Mouse (Mus musculus): ENCODE data around the gene Nipsnap1.

Nipsnap1 gene

DNA sequence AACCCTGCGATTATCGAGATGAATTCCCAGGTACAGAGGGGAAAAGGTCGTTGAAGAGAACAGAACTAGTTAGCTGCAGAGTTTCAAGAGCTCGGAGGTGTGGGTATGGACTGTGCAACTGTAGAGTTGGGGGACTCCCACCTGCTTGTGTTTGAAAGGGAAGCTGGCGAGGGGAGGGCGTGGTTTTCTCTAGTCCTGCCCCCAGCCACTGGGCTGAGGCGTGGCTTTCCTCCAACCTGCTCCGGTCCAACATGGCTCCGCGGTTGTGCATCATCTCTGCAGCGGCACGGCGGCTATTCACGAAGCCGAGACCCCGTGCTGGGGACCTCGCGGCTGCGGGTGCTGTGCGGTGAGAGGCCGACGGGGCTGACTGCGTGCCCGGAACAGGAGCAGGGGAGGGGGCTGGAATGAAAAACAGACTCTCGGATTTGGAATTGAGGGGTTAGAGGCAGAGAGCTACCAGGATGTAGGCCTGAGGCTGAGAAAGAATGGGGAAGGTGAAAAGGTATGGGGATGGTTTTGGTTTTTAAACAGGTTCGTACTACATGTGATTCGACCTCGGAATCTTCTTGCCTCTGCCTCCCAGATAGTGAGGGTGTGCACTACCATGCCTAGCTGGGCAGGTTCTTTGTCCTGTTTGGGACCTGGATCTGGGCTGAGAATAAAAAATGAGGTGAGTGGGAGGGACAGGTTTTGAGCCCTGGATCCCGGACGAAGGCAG lies at the start of gene Nipsnap1:
TSS of gene Nipsnap1 (plus strand) at position 197 of the 721 bp plus-strand sequence.
- DNase-seq (ENCODE audit: low spot score): peak; percentile 63

DNA sequence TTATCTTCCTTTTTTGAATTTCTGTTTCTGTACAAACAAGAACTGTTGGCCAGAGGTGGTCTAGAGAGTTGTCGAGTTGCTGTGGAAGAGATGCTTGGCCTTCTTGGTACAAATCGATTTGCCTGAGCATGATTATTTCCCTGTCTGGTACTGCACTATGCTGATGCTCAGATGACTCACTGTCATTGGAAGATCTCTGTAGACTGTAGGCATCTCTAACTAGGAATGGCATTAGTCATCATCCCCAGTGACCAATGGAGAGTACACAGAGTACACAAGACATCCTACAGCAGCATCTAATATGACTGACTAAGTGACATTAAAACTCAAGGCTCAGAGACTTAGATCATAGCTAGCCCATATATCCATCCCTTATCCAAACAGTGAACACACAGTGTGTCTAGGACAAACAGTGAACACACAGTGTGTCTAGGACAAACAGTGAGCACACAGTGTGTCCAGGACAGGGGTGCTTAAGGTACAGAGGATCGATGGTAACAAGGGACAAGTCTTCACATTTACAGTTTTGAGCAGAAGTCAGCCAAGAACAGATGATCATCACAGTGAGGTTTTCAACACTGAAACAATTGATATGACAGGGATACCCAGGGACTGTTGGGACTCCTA lies 47.5 kb upstream of the Nipsnap1 start:
- DNase-seq (ENCODE audit: low spot score): no peak

DNA sequence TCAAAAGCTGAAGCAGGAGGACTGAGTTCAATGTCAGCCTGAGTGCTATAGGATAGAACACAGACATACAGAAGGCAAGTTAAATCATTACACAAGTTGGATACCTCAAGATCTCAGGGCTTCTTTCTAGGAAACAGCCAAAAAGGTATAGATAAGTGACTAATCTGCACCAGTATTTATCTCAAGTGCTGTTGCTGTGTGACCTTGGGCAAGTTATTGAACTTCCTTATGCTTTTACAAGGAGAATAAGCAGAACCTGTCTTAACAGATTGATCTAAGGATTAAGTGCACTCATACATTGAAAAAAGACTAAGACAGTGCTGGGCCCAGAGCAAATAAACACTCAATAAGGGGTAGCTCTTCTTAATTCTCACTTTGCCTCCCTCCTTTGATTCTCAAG lies 46.4 kb upstream of the Nipsnap1 start:
- DNase-seq (ENCODE audit: low spot score): no peak

DNA sequence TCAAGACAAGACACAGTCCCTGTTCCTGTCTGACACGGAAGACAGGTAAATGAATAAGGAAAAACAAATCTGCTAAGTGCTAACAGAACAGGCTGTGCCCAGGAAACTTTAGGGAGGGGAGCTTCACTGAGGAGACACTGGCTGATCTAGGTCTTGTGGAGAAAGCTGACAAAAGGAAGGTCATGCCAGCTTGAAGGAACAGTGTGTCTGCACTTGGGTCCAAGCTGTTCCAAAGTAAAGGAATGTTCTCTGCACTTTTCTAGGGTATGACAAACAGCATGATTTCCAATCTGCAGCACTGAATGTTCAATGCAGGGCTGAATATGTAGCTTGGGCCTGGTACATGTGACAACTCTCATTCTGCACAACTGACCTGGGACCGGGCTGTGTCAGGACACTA lies 45.8 kb upstream of the Nipsnap1 start:
- no peak for DNase-seq (ENCODE audit: low spot score)

DNA sequence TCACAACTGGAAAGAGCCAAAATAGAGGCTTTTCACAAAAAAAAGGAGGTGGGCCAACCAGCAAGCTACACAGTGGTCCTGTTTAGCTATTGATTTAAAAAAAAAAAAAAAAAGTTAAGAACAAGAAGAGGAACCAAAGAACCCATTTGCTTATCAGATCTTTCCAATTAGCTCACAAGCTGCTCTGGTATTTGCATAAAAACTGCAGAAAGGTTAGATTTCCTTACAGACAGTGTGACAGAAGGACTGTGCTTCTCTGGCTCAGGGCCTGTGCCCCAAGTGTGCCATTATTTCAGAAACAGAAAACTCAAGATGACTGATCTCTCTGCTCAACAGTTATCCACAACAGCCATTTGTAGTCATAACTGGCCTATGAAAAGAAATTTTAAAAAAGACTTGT lies 42.7 kb upstream of the Nipsnap1 start:
- no peak for DNase-seq (ENCODE audit: low spot score)

DNA sequence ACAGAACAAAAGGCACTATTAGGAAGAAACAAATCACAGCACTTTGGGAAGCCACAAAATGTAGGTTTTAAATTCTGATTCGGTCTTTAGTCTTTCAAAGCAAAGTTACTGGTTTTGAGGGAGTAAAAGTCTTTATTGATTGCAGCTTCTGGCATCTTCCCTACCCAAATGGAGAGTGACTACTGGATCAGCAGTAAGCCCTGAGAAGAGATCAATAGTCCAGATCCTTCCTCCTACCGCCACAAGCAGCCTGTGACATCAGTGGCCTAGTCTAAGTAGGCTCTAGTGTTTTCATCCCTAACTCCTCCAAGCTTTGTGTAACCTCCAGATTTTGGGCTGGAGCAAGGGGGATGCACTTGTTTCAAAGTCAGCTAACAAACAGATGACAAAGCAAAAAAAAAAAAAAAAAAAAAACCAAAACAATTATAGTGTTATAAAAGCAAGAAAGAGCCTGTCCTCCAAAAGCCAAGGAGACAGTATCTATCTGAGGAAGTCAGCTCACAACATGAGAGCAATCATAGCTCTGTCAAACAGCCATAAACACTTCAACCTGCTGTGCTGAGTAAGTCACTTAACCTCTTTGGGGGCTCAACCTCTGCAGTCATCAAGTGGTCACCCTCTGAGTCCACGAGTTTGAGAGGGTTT lies 40.3 kb upstream of the Nipsnap1 start:
- no peak for DNase-seq (ENCODE audit: low spot score)

DNA sequence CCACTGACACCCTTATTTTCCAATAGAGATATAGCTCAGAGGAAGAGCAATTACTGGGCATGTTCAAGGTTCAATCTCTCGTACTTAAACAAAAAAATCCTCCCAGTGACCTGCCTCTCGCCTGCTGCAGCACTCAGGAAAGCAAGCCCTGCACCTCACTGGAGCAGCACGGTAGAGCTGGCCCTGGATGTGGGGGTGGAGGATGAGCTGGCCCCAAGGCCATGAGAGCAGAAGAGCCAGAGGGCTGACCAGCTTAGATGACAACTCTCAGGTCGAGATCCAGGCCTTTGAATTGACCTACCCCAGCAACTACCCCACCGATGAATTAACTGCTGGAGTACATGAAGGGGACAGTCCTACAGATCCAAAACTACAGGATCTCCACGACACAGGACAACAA lies 38.3 kb upstream of the Nipsnap1 start:
- no peak for DNase-seq (ENCODE audit: low spot score)

DNA sequence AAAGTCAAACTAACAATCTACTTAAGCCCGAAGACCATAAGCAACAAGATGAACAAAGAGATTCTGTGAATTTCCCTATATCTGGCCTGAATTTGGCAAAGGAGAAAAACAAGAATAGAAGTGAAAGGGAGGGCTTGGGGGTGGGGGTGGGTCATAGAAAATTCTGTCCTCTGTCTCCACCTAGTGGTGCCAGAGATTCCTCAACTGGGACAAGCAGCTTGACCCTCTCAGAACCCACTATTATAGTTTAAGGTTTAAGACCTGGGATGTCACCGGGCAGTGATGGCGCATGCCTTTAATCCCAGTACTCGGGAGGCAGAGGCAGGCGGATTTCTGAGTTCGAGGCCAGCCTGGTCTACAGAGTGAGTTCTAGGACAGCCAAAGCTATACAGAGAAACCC lies 37.0 kb upstream of the Nipsnap1 start:
- DNase-seq (ENCODE audit: low spot score): no peak

DNA sequence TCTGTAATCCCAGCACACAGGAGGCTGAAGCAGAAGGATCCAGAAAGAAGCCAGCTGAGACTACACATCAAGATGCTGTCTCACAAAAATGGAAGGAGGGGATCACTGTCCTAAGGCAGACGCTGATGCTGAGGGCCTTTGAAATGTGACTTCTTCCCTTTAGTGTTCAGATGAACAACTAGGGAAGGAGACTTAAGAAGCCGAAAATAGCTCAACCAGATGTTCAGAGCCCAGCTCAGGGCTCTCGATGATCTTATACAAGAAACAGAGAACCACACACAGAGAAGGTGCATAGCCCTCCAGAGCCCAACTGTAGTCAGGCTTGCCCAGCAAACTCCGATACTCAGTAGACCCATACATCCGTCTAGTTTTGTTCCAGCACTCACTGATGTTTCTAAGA lies 36.4 kb upstream of the Nipsnap1 start:
- no peak for DNase-seq (ENCODE audit: low spot score)

DNA sequence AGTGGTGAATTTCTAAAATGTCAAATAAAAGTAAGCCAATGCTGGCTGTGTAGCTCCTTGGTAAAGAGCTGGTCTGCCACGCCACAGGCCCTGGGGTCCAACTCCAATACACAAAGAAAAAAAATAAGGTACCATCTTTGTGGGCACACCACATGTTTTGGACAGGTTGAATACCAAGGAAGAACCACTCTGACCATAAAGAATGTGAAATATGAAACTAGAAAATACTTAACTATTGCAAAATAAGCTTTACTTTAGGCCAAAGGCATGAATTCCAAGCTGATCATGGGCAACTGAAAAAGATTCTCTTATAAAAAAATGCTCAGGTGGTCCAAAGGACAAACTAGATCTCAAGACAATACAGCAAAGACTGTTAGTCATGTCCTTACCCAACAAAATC lies 35.5 kb upstream of the Nipsnap1 start:
- no peak for DNase-seq (ENCODE audit: low spot score)

DNA sequence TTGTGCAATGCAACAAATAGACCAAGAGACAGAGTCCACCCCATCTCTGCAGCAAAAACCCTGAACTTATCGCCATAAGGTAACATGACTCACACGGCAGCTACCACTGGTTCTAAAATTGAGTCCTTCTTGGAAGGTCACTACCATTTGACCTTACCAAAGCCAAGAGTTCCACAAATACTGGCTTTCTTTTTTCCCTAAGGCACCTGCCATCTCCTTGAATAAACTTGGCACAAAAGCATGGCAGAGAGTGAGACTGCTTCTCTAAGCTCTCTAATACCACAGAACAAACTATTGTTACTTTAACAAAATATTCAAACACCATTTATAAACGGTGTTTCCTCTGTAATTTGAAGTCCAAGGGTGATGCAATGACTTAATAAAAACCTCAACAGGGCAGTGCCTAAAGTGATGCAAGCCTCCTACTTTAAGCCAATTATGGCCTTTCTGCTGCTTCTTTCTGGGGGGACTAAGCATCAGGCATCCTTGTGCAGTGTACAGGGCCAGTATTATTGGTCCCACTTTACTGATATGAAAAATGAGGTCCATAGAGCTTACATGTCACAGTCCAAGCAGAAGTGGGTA lies 32.7 kb upstream of the Nipsnap1 start:
- no peak for DNase-seq (ENCODE audit: low spot score)

DNA sequence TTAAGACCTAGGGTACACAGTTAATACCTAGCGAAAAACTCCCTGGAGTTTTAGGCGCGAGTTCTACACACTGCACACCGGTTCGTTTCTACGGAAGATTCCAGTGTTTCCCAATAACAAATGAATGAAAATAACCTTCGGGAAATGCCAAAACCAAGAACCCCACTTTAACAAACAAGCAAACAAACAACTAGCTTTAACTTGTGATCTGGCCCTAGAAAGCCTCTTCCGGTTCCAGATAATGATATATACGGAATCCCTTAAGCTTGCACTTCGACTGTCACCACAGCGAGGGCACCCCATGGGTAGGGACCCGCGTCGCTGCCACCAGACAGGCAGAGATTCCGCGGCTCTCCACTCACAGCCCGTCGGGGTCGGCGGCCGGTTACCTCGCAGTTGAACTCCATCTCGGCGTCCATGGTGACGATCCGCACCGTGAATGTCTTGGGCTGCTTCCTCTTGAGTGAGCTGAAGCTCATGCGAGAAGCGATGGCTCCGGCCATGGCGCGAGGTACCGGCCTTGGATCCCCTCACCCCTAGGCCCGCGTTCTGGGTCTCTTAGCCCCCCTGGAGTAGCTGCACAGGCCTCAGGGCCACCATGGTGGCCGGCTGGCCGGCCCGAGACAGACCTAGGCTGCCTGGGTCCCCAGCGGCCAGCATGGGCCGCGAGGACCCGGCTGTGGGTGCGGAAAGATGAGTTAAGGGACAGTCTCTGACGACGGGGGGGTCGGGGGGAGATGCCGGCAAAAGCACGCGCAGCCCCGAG lies 25.1 kb upstream of the Nipsnap1 start:
- DNase-seq (ENCODE audit: low spot score): no peak

DNA sequence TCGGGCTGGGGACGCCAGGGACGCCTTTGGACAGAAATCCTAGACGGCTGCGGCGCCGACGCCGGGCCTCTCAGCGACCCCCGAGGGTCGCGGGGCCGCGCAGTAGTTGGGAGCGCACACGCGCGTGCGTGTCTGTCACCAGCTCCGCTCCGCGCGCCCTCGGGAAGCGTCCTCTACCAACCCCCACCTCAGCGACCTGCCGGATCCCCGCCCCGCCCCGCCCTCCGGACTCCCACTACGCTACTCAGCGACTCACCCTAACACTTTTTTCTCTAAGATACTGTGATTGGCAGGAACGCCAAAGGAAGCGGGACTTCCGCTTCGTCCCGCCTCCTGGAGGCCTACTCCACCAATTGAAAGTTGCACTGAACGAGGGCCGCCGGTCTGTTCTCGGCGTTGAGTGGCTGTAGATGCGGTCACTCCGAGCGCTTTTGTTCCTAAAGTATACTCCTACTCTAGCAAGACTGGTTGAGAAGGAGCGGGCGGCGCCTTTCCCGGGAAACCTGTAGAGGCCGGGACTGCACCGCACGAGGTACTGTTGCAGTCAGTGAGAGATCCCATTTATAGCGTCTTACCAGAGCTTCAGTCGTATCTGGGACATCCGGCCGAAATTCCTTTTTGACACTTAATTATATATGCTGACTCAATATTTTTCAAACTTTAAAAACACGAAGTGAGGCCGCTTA lies 24.4 kb upstream of the Nipsnap1 start, which contains the start of gene Nf2:
TSS of gene Nf2 (minus strand) at position 279 of the 686 bp plus-strand sequence.
- peak; percentile 98 for DNase-seq (ENCODE audit: low spot score)

DNA sequence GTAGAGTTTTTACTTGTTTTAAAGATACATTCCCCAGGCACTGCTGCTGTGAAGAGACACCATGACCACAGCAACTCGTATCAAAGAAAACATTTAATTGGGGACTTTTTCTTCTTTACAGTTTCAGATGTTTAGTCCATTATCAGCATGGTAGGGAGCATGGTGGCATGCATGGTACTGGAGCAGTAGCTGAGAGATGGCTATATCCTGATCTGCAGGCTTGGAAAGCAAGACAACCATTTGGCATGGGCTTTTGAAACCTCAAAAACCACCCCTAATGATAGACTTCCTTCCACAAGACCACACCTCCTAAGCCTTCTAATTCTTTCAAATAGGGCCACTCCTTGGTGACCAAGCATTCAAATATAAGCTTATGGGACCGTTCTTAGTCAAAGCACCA lies 23.3 kb upstream of the Nipsnap1 start:
- no peak for DNase-seq (ENCODE audit: low spot score)

DNA sequence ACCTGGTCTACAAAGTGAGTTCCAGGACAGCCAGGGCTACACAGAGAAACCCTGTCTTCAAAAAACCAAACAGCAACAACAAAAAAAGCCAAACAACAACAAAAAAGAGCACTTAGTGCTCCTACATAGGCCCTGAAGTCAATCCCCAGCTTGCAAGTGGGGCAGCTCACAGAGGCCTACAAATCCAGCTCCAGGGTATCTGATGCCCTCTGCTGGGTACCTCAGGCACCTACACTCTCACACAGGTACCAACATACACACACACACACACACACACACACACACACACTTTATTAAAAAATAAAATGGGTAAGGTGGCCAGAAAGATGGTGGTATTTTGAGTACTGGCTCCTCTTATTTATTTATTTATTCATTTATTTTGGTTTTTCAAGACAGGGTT lies 20.7 kb upstream of the Nipsnap1 start:
- DNase-seq (ENCODE audit: low spot score): no peak

DNA sequence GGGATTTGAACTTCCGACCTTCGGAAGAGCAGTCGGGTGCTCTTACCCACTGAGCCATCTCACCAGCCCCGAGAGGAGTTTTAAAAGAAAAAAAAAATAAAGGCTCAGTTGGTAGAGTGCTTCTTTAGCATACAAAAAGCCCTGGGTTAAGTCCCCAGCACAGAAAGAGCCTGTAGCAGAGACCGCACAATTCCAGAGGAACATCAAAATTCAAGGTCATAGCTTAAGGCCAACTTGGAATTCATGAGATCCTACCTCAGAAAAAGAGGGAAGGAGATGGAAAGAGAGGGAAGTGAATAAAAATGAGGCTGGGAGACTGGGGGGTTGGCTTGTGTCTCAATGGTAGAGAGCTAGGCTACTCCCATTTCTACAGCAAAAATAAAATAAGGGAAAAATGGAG lies 19.6 kb upstream of the Nipsnap1 start:
- no peak for DNase-seq (ENCODE audit: low spot score)

DNA sequence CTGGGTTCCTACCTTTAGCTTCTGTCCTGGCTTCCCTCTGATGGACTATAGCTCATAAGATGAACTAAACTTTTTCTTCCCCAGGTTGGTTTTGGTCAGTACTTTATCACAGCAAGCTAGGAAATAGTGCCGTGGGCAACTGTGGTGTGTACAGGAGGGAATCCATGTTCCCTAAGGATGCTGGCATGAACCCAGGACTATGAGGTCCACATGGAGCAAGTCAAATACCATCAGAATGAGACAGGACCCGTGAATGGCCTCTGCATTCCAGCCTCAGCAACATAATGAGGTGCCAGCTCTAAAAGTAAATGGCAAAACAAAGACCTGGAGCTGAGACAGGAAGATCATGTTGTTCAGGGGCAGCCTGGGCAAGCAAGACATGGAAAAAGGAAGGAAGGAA lies 15.3 kb upstream of the Nipsnap1 start:
- DNase-seq (ENCODE audit: low spot score): no peak

DNA sequence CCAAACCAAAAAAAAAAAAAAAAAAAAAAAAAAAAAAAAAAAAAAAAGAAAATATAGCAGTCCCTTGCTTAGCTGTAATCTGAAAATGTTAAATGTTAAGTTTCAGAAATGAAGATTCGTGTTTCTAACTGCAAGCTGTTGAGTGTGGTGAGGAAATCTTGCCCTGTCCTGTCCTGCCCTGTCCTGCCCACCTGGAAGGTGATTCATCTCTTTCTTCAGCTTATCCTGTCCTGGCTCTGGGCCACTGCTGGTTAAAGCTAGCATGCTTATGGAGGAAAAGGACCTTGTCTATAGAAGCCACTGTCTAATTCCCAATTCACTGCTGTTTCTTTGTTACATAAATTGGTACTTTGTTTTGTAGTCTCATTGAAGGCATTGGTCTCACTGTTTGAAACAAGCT lies 12.8 kb upstream of the Nipsnap1 start:
- DNase-seq (ENCODE audit: low spot score): no peak

DNA sequence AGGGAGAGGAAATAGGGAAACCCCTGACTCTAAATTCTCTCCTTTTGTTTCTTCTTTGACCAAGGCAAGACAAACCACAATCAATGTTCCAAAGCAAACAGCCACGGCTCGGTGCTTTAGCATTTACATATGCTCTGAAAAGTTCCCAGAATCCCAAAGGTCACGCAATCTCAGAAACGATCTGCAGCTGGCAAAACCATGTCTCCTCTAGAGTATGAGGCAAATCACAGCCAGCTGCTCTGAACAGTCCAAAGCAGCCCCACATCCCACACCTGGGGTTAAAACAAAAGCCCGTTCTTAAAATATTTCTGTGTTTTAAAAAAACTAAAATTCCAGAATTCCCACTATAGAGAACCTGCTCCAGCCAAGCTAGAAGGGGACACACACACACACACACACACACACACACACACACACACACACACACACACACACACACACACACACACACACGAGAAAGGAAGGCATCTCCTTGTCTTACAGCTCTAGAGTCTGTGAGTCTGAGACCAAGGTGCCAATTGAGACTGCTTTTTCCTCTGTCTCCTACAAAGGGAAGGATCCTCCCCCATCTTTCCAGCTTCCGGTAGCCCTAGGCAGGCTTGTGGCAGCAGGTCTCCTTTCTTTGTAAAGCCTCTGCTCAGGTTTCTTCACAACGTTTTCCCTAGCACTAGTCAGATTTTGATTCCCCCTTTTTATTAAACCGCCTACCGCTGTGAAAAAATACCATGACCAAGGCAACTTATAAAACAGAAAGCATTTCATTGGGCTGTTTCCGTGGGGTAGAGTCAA lies 11.7 kb upstream of the Nipsnap1 start:
- no peak for DNase-seq (ENCODE audit: low spot score)

DNA sequence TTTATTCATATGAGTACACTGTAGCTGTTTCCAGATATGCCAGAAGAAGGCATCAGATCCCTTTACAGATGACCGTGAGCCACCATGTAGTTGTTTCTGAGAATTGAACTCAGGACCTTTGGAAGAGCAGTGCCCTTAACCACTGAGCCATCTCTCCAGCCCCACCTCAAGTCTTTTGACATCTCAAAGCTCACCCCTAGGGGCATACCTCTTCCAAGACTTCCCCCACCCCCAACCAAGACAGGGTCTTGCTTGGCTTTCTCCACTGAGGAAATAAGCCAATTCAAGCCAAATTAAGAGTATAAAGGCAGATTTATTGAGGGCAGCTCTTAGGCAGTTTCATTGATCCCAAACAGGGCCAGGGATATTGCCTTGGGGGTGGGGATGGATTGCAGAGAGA lies 11.0 kb upstream of the Nipsnap1 start:
- no peak for DNase-seq (ENCODE audit: low spot score)

Measured in layer of hippocampus, adult 9-10 months (tissue).